Mouse (Mus musculus) brain, embryonic 14.5 days (tissue): Measurements from ENCODE around the gene Fbxo42.

Source experiments
- CTCF ChIP-seq: fragments of 200-500 bp; IDR thresholded peaks from 2 replicates; pipeline ENCODE4 v1.5.1; 2012; ENCODE audit warnings: inconsistent platforms, mild to moderate bottlenecking, moderate library complexity, borderline replicate concordance; ENCODE audit not compliant: insufficient read depth, insufficient read length; ENCODE audit errors: extremely low read depth
- POLR2A ChIP-seq: fragments of 200-500 bp; IDR thresholded peaks from 2 replicates; pipeline ENCODE4 v1.6.1; 2012; ENCODE audit warnings: mild to moderate bottlenecking, inconsistent platforms, borderline replicate concordance; ENCODE audit not compliant: poor library complexity, insufficient read depth, insufficient read length, severe bottlenecking; ENCODE audit errors: extremely low read depth

GRCm38 (mm10) chr4:141222752-141223151 is 75.0 kb downstream of the Fbxo42 start:
- TF ChIP-seq CTCF (no peak), POLR2A (no peak)
